Mouse (Mus musculus): ENCODE data around the gene Vmn1r235.
"Not testable (repeated sequence)": the region's sequence is repeated elsewhere in the genome, so short reads cannot be mapped to it uniquely, and the experiment has no call there.

The Vmn1r235 gene

DNA sequence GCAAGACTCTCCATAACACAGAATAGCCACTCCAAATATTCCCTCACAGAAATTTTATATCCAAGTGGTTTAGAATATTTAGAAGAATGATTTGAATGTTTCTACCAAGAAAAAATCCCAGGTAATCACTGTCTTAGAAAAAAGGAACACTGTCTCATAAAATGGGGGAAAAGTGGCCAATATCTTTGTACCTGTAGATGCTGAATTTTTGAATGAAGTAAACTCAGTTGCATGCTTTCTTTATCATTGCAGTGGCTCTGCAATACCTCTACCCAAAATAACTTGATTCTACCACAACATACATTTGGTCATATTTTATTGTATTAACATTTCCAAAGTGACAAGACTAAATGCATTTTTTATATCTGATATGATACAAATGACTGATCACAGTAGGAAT, at the start of gene Vmn1r235:
Gene Vmn1r235 (plus strand): TSS at position 301 of the 400 bp plus-strand sequence.
- no peak for DNase-seq

DNA sequence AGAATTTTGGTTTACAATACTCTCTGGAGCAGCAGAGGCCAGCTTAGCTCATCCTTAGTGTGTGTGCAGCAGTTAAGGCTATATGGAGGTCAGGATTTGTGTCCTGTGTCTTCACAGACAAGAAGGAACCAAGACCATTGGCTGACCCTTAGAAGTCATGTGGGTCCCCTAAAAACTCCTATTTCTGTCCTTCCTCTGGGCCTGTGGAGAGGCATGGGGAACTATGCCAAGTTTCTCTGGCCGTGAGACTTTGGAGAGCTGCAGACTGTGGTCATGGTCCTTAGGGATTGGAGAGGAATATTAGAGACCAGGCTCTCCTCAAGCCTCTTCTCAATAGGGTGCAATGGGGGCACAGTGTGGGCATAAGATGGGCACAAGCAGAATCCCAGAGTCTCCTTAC, 45.1 kb upstream of the Vmn1r235 start:
- not testable (repeated sequence) for DNase-seq

DNA sequence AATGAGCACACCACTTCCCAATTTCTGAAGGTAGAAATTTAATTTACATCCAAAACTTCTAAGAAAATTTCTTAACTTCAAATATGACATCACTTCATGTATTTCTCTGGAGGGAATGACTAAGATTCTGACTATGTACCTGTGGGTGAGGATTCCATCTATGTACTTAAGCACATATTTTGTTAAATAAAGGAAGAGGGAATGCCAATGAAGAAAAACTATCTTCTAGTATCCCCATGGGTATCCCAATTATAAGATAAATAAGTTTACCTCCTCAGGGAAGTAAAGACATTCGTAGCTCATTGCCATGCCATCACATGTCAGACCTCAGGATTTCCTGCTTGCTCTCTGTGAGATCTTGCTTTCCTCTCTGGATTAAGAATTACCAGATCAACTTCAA, 30.4 kb upstream of the Vmn1r235 start, which contains the start of gene Vmn1r234:
Gene Vmn1r234 (plus strand): TSS at position 301 of the 400 bp plus-strand sequence.
- no peak for DNase-seq

DNA sequence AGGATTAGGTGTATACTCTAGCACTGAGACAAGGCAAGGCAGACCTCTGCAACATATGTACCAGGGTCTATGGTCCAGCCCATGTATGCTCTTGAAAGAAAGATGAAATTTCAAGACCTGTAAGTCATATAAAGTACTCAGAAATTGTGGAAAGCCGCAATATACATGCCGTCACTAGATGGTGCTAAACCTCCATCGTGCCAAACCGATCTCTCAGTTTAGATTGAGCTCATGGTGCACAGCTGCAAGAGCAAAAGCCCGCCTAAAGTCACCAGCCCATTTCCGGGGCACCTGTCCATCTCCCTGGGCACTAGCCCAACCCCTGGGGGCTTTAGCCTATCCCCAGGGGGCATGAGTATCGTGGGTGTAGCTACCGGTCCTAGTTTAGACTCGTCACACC, 24.6 kb upstream of the Vmn1r235 start:
- DNase-seq, result peak; percentile 3 to 19

DNA sequence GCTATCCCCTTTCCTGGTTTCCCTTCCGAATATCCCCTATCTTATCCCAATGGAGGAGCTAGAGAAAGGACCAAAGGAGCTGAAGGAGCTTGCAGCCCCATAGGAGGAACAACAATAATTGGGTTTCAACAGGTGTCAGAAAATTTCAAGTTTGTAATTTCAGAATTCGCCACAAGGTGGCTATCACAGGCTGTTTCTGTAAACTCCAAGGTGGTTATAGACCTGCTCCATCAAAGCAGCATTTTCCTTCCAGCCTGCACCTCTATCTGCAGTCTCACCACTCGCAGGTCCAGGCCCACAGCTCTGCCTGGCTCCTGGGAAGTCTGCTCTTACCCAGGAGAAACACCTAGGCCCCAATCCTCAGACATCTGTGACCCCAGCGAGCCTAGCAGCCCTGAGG, 15.9 kb downstream of the Vmn1r235 start:
- DNase-seq, result peak; percentile 41 to 72

DNA sequence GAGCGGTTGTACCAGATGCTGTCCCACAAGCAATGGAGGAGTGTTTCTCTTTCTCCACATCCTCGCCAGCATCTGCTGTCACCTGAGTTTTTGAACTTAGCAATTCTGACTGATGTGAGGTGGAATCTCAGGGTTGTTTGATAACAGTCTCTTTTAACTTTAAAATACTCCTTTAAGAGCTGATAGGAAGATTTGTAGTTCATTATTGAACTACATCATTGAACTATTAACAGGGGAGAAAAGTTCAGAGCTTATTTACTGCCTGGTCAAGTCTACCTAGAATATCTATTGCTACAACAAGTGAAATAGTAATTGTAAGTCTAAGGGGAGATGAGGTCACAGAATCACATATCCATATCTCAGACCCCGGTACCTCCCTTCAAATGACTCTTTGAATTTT, 26.4 kb downstream of the Vmn1r235 start, which contains the start of gene Vmn1r236:
Gene Vmn1r236 (plus strand): TSS at position 301 of the 400 bp plus-strand sequence.
- no peak for DNase-seq

DNA sequence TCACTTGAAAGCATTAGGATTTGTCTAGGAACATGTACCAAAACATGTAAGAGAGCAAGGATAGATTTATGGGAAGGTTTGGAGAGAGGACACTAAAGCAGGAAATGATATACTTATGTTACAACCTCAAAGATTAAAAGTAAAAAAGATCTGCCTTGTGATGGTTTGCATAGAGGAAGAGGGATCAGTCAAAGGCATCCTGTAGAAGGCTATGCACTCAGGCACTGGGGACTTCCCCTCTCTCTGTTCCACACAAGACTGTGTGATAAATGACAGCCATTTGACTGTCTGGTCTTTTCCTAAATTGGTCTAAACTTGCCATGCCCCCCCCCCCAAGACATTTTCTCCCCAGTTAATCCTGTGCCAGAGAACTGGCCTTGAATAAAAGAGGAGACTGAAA, 28.2 kb downstream of the Vmn1r235 start:
- DNase-seq, result no peak

DNA sequence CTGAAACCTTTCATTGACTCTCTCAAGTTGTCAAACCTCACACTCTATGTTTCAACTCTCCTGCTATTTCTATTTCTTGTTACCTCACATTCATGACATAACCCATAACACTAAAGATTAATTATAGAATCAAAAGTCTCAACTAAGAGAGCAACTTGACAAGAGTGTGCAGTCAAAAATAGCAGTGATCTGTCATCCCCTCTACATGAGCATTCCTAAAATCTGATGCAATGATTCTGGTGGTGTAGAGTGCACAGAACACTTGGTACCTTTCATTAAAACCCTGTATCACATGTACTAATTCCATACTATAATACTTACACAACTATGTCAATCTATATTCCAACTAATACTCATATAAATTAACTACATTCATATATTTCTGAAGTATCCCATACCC, 33.5 kb downstream of the Vmn1r235 start:
- no peak for DNase-seq

DNA sequence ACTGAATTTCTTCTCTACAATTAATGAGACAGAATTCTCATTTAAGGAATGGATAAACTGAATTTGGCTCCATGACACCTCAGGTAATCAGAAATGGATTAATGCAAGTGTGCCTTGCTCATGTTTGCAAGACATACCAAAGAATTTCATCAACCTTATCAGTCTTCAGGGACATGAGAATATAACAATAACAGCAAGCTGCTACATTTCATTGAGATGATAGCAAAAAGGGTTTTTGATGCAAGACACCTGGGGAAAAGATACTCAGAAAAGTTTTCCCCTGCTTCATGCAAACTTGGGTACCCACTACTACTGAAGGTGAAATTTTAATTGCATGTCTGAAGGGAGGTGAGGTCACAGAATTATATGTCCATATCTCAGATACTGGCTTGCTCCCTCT, 55.4 kb downstream of the Vmn1r235 start, which contains the start of gene Vmn1r237:
Gene Vmn1r237 (plus strand): TSS at position 301 of the 400 bp plus-strand sequence.
- no peak for DNase-seq
